Mouse (Mus musculus): Measurements from ENCODE around the gene Xpr1.

Gene Xpr1

DNA sequence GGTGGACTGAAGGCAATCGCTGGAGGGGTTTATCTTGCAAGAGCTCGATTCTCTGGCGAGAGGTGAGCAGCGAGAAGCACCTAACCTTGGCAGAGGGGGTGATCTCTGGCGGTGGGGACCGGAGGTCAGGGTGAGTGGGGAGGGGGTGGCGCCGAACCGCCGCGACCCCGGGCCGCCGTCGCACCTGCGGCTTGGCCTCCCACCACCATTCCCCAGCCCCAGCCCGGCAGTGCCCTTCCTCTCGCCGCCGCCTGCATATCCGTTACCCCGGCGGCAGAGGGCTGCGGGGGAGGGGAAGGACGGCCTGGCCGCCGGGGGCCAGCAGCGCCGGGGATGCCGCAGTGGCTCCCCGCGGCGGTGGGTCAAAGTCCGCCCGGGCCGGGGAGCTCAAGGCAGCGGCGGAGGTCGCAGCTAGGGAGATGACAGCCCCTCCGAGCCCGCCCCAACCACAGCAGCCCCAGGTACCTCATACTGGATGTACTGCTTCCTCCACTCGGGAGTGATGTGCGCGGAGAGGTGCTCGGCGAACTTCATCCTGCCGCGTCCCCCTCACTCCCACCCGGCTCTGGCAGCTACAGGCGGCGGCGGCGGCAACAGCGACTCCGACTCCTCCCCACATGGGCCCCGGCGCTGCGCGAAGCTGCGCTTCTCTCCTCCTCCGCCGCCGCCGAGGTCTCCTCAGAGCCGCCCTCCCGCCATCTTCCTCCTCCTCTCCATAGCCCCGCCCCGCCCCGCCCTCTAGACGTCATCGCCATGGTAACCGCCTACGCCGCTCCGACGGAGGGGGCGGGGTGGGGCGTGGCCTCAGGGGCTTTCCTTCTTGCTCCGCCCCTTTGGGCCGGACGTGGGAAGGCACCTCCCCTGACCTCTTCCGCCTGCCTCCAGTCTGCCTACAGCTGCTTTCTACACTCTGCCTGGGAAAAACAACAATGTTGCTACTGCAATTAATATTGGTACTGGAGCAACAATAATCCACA lies at the start of gene Xpr1:
Gene Xpr1, minus strand, starts transcription at position 715 of the 977 bp plus-strand sequence.
- CTCF ChIA-PET: interaction anchor here (0.5 to 0.9 kb wide), 2 partner anchors 20 to 1302 kb away, joined by 3 to 11 read pairs; partner anchors contain the start of gene Fam20b

- CTCF ChIA-PET: no interaction called here
These were observed 46.2 kb upstream of the Xpr1 start for GRCm38 (mm10) chr1:155463442-155463841.

GRCm38 (mm10) chr1:155462582-155462981 lies 45.4 kb upstream of the Xpr1 start:
- CTCF ChIA-PET: no interaction called here

- CTCF ChIA-PET: interaction anchor here (0.6 kb wide), 2 partner anchors 109 to 944 kb away, joined by 5 to 6 read pairs; no protein-coding TSS in a partner anchor
These were observed 40.3 kb upstream of the Xpr1 start for GRCm38 (mm10) chr1:155457532-155457931.

GRCm38 (mm10) chr1:155453180-155453579 lies 36.0 kb upstream of the Xpr1 start:
- CTCF ChIA-PET: no interaction called here

DNA sequence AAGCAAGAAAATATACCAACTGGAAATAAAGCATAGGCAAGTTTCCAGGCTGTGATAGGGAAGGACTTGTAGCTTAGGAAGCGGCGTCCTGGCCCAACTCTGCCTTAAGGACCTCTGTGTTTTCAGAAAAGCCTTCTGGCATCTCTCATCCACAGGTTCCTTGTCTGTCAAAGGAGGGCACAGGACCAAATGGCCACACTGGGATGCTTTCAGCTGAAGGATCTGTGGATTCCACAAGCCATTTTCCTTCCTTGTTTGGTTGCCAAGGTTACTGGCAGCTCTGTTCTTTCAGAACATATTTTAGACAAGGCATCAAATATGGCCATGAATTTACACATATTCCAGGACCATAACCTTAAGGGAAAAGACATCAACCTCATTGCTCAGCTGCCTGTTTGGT lies 31.7 kb upstream of the Xpr1 start:
- CTCF ChIA-PET: no interaction called here

DNA sequence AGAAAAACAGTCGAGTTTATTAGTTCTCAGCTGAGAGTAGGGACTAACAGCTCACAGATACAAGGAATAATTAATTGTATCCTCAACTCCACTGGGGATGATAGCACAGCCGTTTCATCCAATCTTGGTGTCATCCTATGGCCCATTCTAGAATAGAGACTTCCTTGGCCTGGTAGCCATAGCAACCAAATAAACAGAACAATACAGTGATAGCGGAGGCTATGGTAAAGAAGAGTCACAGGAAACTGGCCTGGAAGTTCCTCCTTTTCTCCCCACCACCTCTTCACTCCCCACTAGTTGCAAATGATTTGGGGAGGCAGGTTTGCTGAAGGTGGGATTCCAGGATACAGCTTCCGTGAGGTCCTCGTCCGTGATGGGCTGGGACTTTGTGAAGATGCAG lies 30.1 kb upstream of the Xpr1 start:
- CTCF ChIA-PET: no interaction called here

DNA sequence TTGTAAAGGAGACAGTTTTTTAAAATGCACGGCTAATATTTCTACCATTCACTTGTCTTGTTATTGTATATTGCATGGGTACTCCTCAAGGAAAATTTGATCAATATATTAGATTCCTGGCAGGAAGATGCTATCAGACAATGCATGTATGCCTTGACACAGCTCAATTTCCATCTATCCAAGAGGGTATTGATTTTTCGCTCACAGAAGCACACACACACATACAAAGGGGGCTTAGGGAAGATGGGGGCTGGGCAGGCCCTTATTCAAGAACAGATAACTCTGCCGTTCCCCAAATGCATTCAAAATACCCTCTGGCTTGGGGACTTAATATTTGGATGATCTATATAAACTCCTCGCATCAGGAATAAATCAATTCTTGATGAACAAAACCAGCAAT lies 25.9 kb upstream of the Xpr1 start:
- CTCF ChIA-PET: interaction anchor here (0.6 kb wide), 1 partner anchor 92 kb away, joined by 3 read pairs; no protein-coding TSS in a partner anchor

- CTCF ChIA-PET: no interaction called here
These were observed 25.3 kb upstream of the Xpr1 start for GRCm38 (mm10) chr1:155442521-155443001.

DNA sequence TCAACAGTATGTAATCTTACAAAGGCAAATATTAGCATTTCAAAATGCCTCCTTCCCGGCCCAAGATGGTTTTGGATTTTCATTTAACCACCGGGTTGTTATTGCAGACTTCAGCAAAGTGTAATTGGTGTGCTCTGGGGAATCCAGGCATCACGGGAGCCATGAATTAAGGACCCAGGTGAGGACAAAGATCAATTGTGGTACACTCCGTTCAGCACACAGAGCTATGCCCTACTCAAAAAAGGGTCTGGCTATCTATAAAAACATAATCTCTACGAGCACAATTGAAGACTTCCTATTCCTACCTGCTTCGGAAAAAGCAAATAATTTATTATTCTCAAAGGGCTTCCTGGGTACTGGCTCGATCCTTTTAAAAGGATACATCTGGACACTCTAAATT lies 22.3 kb upstream of the Xpr1 start:
- CTCF ChIA-PET: interaction anchor here (0.7 kb wide), 1 partner anchor 166 kb away, joined by 7 read pairs; no protein-coding TSS in a partner anchor

GRCm38 (mm10) chr1:155438525-155438924 lies 21.3 kb upstream of the Xpr1 start:
- CTCF ChIA-PET: no interaction called here

- CTCF ChIA-PET: no interaction called here
These were observed 12.1 kb upstream of the Xpr1 start for GRCm38 (mm10) chr1:155429304-155429703.

GRCm38 (mm10) chr1:155427126-155427865 lies 10.1 kb upstream of the Xpr1 start:
- CTCF ChIA-PET: no interaction called here

- CTCF ChIA-PET: interaction anchor here (0.5 kb wide), 1 partner anchor 47 kb away, joined by 3 read pairs; no protein-coding TSS in a partner anchor
These were observed 8.6 kb upstream of the Xpr1 start for GRCm38 (mm10) chr1:155425743-155426315.

DNA sequence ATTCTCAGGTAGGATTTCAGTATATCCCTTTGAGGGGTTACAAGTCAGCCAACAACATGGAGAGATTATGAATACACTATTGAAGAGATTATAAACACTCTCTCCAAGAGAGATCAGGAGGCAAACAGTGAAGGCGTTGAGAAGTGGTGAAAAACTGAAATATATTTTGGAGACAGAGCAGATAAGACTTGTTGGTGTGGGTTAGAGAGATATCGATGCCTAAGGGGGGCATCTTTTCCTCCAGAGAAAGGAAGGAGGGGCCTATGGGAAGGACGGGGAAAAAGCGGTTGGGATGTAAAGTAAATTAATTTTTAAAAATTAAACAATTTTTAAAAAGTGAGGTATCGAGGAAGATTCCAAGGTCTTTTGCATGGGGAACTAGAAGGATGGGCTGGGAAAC lies 8.1 kb upstream of the Xpr1 start:
- CTCF ChIA-PET: no interaction called here

- CTCF ChIA-PET: interaction anchor here (0.6 kb wide), 1 partner anchor 78 kb away, joined by 4 read pairs; no protein-coding TSS in a partner anchor
These were observed 6.6 kb upstream of the Xpr1 start for GRCm38 (mm10) chr1:155423801-155424200.

DNA sequence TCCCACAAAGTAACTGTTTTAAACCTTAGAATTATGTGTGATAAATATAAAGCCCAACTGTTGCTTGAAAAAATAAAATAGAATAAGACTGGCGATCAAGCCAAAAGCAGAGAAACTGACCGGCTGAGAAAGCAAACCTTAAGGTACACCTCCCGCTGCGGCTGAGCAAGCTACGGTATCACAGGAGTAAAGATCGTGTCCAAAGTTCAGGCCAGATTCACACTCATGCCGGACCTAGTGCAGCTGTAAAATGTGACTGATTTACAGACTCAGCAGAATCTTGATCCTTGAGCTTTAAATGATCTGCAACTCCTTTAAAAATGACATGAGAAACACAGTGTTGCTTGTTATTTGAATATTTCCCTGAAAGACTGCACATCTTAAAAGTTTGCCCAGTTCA lies 4.8 kb upstream of the Xpr1 start:
- CTCF ChIA-PET: no interaction called here

DNA sequence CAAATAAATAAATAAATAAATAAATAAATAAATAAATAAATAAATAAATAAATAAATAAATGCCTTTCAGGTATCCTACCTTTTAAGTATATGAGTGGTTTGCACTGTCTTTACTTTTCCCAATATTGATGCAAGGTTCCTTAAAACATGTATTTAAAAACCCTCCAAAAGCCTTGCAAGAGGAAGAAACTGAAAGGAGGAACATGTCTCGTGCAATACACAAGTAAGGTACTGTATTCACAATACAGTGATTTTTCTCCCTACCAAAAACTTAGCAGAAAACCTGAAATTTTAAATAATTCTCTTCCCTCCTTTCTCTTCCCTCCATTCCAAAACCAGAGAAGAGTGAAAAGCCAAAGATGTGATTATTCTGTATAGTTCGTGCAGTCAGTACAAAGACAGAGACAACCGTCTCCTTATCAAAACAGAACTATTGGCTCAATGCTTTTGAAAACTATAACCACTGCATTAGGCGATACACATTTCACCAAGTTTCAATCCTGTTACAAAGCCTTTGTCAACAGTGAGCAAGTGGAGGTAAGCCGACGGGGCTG lies 991 bp downstream of the Xpr1 start:
- CTCF ChIA-PET: interaction anchor here (0.5 to 0.9 kb wide), 2 partner anchors 19 to 1303 kb away, joined by 3 to 11 read pairs; partner anchors contain the start of gene Fam20b

DNA sequence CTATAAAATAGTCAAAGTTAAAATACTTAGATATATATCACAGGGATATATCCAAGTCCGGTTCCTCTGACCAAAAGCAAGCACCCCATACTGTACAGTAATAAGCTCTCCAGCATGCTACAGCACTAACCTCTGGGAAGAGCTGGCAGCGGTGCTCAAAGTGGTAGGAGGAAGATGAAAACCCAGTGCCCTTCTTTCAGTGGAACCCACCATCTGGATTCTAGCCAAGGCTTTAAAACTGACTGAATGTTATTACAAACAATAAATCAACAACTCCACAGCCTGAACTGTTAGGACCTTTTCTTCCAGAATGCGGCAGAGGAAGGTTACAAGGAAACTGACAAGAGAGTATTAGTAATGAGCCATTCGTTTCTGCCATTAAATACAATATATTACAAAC lies 1.8 kb downstream of the Xpr1 start:
- CTCF ChIA-PET: interaction anchor here (0.6 kb wide), 1 partner anchor 136 kb away, joined by 3 read pairs; no protein-coding TSS in a partner anchor

DNA sequence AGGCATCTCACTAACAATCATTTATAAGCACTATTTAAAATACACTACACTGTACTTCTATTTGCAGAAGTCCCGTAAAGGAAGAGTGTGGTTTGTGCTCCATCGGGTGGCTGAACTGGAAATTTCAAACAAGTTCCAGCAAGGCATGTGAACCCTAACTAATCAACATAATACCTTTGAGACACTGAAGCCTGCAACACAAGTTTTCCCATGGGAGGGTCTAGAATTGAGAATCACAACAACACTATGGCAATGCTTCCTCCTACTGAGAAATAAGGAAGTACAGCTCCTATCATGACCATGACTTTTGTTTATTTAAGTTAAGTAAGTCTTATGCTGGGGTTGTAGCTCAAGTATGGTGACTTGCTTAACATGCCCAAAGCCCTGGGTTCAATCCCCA lies 4.5 kb downstream of the Xpr1 start:
- CTCF ChIA-PET: no interaction called here

GRCm38 (mm10) chr1:155408577-155408966 lies 8.6 kb downstream of the Xpr1 start:
- CTCF ChIA-PET: no interaction called here
